Mouse (Mus musculus) brown adipose tissue, adult 24 weeks (tissue): Measurements from ENCODE around the gene Tmem86b. TPM values are rescaled to one million over a fixed set of nuclear protein-coding genes. Genes with fewer than 3 reads are reported as not detected.

Experiments used
- H3K27ac ChIP-seq: fragments of 200-500 bp; replicated peaks from 2 replicates; pipeline ENCODE4 v1.5.1; 2012; ENCODE audit warnings: low read depth, mild to moderate bottlenecking, low read length
- H3K4me1 ChIP-seq: fragments of 200-500 bp; 2 replicates; pipeline ENCODE4 v1.6.1; 2012; ENCODE audit warnings: low read length, mixed read lengths; ENCODE audit not compliant: control insufficient read depth, insufficient read depth, insufficient read length
- H3K4me3 ChIP-seq: fragments of 200-500 bp; 2 replicates; pipeline ENCODE4 v1.5.1; 2012; ENCODE audit warnings: low read depth, mild to moderate bottlenecking, low read length, moderate library complexity; ENCODE audit not compliant: insufficient read depth
- polyA plus RNA-seq: library from polyadenylated mRNA; stranded (reverse); fragments of >200 nt; gene quantifications from 2 replicates; pipeline ENCODE4 v1.2.4, GENCODE M21; 2012; ENCODE audit not compliant: missing spikeins, insufficient read depth, insufficient read length

Gene Tmem86b
- polyA plus RNA-seq, result 1.0 and 2.2 TPM in 2 replicates

- H3K27ac ChIP-seq, result no peak within 1 kb of the TSS
- no peaks in the 10 kb centered on the region for H3K4me1 ChIP-seq
- H3K4me3 ChIP-seq, result no peak within 1 kb of the TSS
Observed at GRCm38 (mm10) chr7:4631031-4631430, at the start of gene Tmem86b. Gene Tmem86b, minus strand, starts transcription at chr7:4631422.

DNA sequence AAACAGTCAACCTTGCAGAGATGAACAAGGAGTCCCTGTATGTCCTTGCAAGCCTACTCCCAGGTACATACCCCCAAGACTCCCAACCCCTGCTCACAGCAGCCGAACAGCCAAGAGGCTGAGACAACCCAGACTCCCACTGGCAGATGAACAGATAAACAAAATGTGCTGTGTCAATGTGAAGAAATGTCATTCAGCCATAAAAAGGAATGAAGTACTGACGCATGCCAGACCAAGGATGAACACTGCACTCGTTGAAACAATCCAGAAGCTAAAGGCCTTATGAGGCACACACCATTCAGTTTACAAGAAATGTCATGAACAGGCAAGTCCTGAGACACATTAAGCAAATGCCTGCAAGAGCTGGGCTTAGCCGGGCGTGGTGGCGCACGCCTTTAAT, 44.0 kb upstream of the Tmem86b start:
- H3K27ac ChIP-seq, result no peak overlapping the region
- H3K4me1 ChIP-seq, result no peaks in the 10 kb centered on the region
- H3K4me3 ChIP-seq, result no peak overlapping the region

- no peak overlapping the region for H3K4me3 ChIP-seq
- no peak overlapping the region for H3K27ac ChIP-seq
- no peaks in the 10 kb centered on the region for H3K4me1 ChIP-seq
Observed at GRCm38 (mm10) chr7:4674114-4674731, 43.0 kb upstream of the Tmem86b start.

DNA sequence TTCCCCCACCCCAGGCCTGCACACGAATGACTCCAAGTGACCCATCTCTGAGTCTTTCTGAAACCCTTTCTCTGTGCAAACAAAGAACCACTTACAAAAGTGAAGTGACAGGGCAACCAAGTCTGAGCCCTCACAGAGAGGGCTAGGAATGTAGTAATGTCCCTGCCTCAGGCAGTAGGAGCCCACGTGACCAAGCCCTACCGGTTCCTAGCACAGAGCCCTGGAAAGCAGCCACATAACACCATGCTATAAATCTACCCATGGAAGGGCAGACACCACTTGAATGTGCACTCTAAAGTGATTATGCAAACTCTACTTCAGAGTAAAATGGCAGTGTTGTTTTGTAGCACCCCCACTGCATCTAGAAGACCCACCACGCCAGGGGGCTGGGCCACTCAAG, 40.7 kb upstream of the Tmem86b start:
- H3K4me1 ChIP-seq, result no peaks in the 10 kb centered on the region
- no peak overlapping the region for H3K4me3 ChIP-seq
- no peak overlapping the region for H3K27ac ChIP-seq

GRCm38 (mm10) chr7:4670655-4671255, 39.5 kb upstream of the Tmem86b start:
- no peak overlapping the region for H3K27ac ChIP-seq
- no peak overlapping the region for H3K4me3 ChIP-seq
- no peaks in the 10 kb centered on the region for H3K4me1 ChIP-seq

DNA sequence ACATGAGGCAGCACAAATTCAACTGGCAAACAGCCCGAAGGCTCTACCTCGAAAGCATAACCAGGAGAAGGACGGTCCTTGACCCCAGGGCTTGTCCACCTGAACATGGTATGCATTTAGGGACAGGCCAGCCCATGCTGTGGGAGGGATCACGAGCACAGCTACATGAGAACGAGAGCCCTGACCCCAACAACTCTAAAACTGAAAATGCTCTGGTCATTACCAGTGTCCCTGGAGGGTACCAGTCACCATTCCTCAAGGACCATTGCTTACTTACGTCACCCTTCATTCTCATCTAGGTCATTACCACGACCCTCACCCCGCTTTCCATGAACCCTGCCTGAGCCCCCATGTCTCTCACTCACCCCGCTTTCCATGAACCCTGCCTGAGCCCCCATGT, 37.9 kb upstream of the Tmem86b start:
- no peak overlapping the region for H3K27ac ChIP-seq
- no peak overlapping the region for H3K4me3 ChIP-seq
- H3K4me1 ChIP-seq, result no peaks in the 10 kb centered on the region

GRCm38 (mm10) chr7:4668506-4668905, 37.3 kb upstream of the Tmem86b start:
- Histone ChIP-seq H3K27ac (no peak overlapping the region), H3K4me1 (no peaks in the 10 kb centered on the region), H3K4me3 (no peak overlapping the region)

- Histone ChIP-seq H3K4me1 (no peaks in the 10 kb centered on the region), H3K4me3 (no peak overlapping the region), H3K27ac (no peak overlapping the region)
Observed at GRCm38 (mm10) chr7:4666871-4667270, 35.6 kb upstream of the Tmem86b start.

DNA sequence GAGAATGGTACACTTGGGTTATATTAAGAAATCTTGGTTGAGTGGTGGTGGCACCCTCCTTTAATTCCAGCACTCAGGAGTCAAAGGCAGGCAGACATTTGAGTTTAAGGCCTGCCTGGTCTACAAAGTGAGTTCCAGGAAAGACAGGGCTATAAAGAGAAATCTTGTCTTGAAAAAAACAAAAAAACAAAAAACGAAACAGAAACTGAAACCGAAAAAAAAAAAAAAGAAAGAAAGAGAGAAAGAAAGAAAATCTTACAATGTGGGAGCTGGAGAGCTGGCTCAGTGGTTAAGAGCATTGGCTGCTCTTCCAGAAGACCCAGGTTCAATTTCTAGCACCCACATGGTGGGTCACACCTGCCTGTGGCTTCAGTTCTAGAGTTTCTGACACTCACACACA, 32.5 kb upstream of the Tmem86b start:
- H3K4me3 ChIP-seq, result no peak overlapping the region
- no peak overlapping the region for H3K27ac ChIP-seq
- no peaks in the 10 kb centered on the region for H3K4me1 ChIP-seq

- Histone ChIP-seq H3K4me3 (no peak overlapping the region), H3K27ac (no peak overlapping the region), H3K4me1 (no peaks in the 10 kb centered on the region)
Observed at GRCm38 (mm10) chr7:4663179-4663578, 32.0 kb upstream of the Tmem86b start.

DNA sequence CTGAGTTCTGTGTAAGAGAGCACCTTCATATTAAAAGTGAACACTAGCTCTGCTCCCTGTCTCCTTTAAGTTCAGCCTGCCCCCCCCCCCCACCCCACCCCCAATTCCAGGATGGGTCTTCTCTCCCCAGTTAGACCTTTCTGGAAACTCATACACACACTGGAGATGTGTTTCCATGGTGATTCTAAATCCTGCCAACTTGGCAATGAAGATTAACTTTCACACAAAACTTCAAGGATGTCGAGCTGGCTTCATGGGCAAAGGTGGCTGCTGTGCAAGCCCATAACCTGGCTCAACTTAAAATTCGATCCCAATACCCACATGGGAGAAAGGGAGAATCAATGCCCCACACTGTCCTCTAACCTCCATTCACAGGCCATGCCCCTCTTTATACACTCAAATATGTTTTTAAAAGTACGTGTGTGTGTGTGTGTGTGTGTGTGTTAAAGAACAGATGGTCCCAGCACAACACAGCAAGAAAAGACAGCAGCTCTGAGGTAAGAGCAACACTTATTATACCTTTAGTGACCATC, 28.8 kb upstream of the Tmem86b start:
- no peak overlapping the region for H3K27ac ChIP-seq
- H3K4me1 ChIP-seq, result peaks cover 16% of the 10 kb centered on the region
- no peak overlapping the region; the same call in 1 of the 2 replicates for H3K4me3 ChIP-seq

GRCm38 (mm10) chr7:4658912-4659551, 27.8 kb upstream of the Tmem86b start, which contains the start of gene Ppp6r1:
Gene Ppp6r1, minus strand, starts transcription at chr7:4659019.
- Histone ChIP-seq H3K4me1 (peaks cover 22% of the 10 kb centered on the region), H3K4me3 (peak within 1 kb of the TSS; percentile 87), H3K27ac (peak within 1 kb of the TSS; percentile 90)

- peaks cover 29% of the 10 kb centered on the region for H3K4me1 ChIP-seq
Observed at GRCm38 (mm10) chr7:4658128-4658907, 27.1 kb upstream of the Tmem86b start.

DNA sequence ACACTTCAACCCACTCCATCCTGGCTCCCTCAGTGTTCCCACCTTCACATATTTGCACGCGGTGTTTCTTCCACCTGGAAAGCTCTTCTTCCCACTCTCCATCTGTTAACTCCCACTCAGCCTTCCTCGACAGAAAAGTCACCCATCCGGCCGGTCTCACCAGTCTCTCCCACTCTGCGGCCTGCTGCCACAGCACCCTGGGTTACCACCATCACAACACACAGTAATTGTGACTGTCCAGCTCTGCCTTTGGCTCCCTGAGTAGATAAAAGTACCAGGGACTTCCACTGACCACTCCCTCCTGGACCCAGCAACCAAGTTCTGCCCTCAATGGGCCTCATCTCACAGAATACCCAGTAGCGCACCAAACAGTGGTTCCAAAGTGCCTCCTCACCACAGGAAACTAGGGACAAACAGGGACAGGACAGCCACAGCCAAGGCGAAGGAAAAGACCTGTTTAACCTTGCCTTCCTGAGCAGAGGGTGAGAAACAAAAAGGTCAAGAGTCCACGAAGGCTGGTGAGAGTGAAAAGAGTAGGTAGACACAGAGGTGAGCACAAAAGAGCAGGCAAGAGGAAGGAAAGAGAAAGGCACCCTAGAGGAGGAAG, 26.4 kb upstream of the Tmem86b start:
- H3K4me1 ChIP-seq, result peaks cover 31% of the 10 kb centered on the region
- peak overlapping the region; percentile 87 for H3K4me3 ChIP-seq

More at GRCm38 (mm10) chr7:4658128-4658907, 27.1 kb upstream of the Tmem86b start:
- H3K27ac ChIP-seq, result peak overlapping the region; percentile 80
- H3K4me3 ChIP-seq, result peak overlapping the region; percentile 87

More for the DNA sequence above, 26.4 kb upstream of the Tmem86b start:
- peak overlapping the region; percentile 70 for H3K27ac ChIP-seq
